Mouse (Mus musculus) right cerebral cortex, adult 18-20 months (tissue): ENCODE results near the gene Ube2l3.
A peak's percentile ranks its signal among the peaks of the same experiment; 100 is the strongest.
"Not testable (repeated sequence)": the region's sequence is repeated elsewhere in the genome, so short reads cannot be mapped to it uniquely, and the experiment has no call there.

Experiments
- DNase-seq: peaks from one replicate; pipeline ENCODE4 v3.0.0; 2022; ENCODE audit warnings: mixed read lengths

The Ube2l3 gene

DNA sequence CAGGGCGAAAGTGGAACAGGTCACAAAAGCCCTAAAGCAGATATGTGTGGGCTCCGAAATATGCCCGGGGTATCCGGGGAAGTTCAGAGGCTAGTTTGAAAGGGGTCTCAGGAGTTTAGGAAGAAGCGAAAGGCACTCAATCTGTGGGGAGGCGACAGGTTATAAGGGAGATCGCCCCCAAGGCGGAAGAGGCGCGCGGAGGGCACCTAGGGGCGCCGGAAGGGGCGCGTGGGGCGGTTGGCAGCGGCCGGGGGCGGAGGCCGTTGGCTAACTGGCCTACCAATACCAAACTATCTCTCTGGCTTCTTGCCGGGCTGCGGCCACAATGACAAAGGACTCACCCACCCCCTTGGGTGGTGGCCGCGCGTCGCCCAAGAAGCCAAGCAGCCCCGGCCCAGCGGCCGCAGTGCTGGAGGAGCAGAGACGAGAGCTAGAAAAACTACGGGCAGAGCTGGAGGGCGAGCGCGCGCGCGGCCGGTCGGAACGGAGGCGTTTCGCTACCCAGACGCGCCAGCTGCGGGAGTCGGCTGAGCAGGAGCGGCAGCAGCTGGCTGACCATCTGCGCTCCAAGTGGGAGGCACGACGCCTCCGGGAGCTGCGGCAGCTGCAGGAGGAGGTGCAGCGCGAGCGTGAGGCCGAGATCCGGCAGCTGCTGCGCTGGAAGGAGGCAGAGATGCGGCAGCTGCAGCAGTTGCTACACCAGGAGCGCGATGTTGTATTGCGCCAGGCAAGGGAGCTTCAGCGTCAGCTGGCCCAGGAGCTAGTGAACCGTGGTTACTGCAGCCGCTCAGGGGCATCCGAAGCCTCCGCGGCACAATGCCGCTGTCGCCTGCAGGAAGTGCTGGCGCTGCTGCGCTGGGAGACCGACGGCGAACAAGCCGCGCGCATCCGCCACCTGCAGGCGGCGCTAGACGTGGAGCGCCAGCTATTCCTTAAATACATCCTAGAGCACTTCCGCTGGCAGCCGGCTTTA is 6.2 kb upstream of the Ube2l3 start, which contains the start of gene Rimbp3:
Gene Rimbp3, plus strand, starts transcription at position 215 of the 973 bp plus-strand sequence.
- DNase-seq = peak; percentile 86

GRCm38 (mm10) chr16:17204990-17205389 is 2.5 kb upstream of the Ube2l3 start:
- no peak for DNase-seq

DNA sequence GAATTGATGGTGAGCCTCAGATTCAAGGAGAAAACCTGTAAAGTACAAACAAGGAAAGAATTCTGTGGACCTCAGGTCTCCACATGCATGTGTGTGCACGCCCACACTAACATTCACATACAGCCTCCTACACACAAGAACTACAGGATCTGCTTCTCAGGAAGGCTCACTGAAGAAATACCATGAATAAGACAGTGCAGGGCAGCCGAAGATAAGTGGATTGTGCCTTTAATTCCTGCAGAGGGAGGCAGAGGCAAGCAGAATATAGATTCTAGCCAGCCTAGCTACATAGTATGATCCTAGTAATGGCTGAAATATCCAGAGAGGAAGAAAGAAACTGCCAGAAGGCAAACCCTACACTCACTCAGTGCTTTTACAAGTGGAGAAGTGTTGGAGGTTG is 472 bp downstream of the Ube2l3 start:
- DNase-seq = peak; percentile 33

GRCm38 (mm10) chr16:17200953-17201707 is 1.3 kb downstream of the Ube2l3 start:
- DNase-seq = peak; percentile 90

DNA sequence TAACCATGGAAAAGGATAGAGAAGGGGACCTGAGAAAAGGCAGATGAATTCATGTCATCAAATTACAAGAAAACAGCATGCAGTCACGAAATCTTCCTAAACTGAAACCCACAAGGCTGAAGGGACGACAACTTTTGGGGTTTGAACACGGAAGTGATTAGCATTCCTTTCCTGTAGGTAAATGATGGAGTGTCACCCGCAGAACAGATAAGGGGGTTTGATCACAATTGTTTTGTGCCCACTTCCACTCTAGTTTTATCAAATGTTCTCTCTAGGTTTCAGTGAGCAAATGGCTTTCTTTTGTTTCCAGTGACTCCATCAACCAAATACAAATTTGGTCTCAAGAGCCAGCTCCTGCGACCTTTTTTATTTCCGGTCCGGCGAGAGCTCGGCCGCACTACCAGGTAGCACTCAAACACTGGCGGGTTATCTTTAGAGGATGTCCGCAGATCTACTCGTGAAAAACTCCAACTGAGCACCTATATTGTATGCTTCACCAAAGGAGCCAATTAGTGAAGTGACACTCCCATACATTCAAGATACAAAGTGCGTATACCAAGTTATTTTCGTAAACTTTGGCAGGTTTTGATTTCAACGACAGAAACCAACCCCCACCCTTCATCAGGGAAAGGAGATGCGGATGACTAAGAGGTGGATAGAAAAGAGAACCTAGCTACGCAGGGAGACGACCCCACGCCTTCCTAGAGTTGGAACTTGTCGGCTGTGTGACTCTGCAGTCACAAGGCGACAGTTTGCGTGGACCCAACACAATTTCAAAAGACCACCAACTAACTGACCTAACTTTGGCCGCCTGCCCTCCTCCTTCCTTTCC is 2.1 kb downstream of the Ube2l3 start:
- DNase-seq = peak; percentile 10

DNA sequence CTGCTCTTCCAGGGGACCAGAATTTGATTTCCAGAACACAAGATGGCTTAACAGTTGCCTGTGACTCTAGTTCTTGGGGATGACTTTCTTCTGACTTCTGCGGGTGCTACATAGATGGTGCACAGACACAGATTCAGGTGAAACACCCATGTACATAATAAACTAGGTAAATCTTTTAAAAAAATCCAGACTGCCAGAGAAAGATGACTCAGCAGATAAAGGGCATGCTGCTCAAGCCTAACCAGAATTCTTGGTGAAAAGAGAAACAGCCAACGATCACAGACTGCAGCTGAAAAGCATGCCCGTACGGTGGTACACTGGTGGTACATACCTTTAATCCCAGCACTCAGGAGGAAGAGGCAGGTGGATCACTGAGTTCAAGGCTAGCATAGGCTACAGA is 8.6 kb downstream of the Ube2l3 start:
- DNase-seq = no peak

GRCm38 (mm10) chr16:17185475-17185874 is 17.0 kb downstream of the Ube2l3 start:
- DNase-seq = no peak

GRCm38 (mm10) chr16:17183003-17183402 is 19.4 kb downstream of the Ube2l3 start:
- DNase-seq = no peak

GRCm38 (mm10) chr16:17182136-17182535 is 20.3 kb downstream of the Ube2l3 start:
- DNase-seq = no peak

- no peak for DNase-seq
Measured at GRCm38 (mm10) chr16:17181382-17181781, 21.1 kb downstream of the Ube2l3 start.

GRCm38 (mm10) chr16:17179706-17180105 is 22.7 kb downstream of the Ube2l3 start:
- no peak for DNase-seq

DNA sequence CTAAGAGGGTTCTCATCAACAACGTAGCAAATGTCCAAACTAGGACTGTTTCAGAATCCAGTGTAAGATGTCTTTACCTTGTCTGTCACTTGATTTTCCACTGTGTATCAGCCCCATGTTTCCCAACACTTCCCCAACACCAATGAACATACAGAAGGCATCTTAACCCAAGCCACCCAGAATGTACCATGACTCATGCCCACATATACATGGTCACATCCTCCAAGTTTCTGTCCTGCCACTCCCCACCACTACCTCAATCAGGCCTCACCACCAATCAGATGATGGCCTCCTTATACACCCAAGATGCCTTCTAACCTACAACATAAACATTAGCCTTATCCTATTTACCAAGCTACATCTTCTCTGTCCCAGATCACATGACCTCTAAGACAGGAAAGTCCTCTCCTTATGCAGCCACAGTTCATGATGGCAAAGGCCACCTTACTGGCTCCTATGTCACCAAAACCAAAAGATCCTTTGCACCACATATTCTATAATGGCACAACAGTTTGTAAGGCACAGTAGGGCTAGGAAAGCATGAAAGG is 24.8 kb downstream of the Ube2l3 start:
- no peak for DNase-seq

- DNase-seq = no peak
Measured at GRCm38 (mm10) chr16:17175765-17176164, 26.7 kb downstream of the Ube2l3 start.

DNA sequence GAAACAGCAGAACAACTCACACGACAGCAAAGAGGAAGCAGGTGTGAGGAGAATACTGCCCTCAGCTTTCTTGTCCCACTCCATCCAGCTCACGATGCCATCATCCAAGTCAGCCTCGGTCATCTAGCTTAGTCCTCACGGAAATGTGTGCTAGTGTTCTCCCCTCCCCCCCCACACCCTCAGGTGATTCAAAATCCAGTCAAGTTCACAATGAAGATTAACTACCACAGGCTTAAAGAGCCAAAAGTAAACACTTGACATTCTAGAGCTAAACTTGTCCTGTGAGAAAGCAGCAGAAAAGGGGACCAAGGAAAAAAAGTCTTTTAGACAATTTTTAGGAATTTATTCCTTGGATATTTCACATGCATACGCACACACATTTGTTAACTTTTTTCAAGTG is 34.4 kb downstream of the Ube2l3 start:
- DNase-seq = no peak

GRCm38 (mm10) chr16:17167179-17167578 is 35.3 kb downstream of the Ube2l3 start:
- no peak for DNase-seq

GRCm38 (mm10) chr16:17165478-17165877 is 37.0 kb downstream of the Ube2l3 start:
- not testable (repeated sequence) for DNase-seq

DNA sequence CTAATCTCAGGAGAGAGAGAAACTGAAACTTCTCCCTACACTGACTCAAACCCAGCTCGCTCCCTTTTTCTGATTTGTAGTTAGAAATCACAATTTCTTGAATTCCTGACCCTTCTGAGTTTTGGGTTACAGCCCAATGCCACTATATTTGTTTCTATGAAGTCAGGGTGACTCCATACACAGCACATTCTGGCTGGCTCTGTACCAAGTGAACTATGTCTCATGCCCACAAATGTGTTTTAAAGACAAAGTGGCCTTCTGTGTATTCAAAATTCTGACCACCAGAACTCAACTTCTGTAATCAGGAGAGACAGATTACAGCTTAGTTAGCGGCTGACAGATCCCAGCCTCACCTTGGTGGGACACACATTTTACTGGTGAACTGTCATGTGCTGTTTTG is 48.1 kb downstream of the Ube2l3 start:
- DNase-seq = no peak

GRCm38 (mm10) chr16:17151874-17152273 is 50.6 kb downstream of the Ube2l3 start:
- no peak for DNase-seq

DNA sequence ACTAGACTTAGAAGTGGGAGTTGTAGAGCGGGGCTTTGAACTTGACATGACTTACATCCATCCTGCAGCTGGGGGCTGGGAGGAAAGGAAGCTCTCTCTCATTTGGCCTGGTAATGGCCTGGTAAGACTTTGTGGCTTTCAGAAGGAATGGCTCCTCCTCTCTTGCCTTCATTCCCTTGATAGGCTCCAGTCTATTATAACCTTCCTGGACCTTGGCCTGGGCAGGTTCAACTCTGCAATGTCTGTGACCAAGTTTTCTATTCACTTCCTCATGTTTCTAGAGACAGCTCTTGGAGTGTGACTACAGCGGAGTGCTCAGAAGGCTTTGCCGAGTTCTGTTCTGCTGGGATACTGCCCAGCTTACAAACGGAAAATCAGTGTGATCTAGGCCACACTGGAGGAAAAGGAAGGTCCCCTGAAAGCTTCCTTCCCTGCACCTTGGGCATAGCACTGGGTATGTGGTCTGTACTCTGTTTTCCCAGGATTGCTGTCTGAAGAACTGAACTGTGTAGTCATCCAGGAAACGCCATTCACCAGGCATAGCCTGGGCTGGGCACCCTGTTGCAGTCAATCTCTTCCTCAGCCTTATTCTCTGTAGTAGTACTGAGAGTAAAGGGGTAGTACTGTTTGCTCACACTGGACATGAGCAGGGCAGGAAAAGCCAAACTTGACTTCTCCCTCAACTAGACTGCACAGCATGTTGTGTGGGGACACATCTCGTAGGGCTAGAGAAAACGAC is 51.8 kb downstream of the Ube2l3 start:
- DNase-seq = no peak

DNA sequence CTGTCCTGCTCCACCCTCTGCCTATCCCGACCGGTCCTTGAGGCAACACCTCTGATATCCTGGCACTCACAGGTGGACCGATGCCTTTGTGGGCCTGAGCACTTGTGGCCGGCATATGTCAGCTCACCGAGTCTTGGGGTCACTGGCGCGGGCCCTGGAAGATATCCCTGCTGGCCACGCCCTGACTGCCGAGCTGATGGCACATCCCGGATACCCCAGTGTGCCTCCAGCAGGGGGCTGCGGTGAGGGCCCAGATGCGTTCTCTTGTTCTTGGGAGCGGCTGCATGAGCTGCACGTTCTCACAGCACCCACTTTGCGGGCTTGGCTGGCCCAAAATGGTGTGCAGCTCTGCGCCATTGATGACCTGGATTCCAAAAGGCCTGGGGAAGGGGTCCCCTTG is 54.4 kb downstream of the Ube2l3 start:
- no peak for DNase-seq

DNA sequence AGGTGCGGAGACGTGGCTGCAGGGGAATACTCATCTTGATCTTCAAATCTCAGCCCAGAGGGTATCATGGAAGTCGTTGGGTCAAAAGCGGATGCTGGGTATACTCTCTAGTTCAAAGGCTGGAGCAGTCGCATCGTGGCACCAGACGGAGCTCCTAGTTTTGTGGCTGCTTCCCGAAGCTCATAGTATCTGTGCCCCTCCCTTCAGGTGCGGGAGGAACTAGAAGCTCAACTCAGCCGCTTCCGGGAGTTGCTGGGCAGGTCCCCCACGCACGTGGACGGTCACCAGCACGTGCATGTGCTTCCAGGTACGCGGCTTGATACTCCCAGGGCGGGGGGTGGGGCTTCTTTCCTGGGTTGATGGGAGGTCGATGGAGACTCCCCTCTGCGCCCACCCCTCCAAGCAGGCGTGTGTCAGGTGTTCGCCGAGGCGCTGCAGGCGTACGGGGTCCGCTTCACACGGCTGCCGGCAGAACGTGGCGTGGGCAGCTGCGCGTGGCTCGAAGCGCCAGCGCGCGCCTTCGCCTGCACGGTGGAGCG is 55.0 kb downstream of the Ube2l3 start:
- DNase-seq = peak; percentile 43
